Comparison of ENCODE assay signal across 8 mouse cellular contexts in the genomic region with DNA sequence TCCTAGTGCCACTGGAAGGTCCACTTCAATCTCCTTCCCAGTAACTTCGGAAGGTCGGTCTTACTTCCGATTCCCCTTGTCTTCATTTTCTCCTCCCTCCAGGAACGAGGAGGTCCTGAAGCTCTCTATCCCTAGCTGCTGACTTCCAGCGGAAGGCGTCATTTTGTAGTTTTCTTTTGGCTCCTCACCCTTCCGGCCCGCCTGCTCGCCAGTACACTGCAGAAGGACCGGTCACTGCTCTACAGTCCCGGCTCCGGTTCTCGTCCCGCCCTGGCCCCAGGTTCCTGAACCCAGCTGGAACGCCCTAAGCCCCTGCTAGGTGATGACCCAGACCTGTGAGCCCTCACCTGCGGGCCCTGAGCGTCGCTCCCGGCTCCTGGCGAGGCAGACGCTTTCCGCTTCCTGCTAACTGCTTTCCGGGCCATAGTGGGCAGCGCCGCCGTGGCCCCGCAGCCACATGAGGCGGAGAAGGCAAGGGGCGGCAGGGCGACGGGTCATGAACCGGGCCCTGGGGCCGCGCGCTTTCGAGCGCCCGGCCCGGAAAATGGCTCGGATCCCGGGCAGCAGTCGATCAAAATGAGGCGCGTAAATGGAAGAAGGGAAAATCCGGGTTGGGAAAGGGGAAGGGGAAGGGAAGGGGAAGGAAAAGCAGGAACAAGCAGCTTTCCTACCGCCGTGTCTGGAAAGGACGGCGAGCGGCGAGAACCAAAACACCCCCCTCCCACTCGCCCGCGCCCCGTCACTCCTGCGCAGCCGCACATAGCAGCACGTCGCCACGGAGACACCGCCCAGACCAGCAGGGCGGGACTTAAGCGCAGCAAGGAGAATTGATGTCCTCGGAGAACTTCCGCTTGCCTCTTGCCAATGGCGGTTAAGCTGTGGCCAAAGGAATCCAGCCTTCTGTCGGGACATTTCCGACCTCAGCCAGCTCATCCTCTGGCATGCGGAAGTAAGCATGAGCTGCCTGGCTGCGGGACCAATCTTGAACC. TPM values are rescaled to one million over a fixed set of nuclear protein-coding genes. Genes with fewer than 3 reads are reported as not detected.
DNase-seq lines count a peak whose midpoint lies in the region; ATAC-seq and TF ChIP-seq lines count a peak whose summit lies in the region.

A gene (minus strand): TSS at position 749 of the 989 bp plus-strand sequence.

- peak; percentile 92 for ATAC-seq in heart, embryonic 11.5 days (replicated peaks; ENCODE audit: insufficient number of reproducible peaks, low FRiP score, low TSS enrichment)
- peak; percentile 98 for ATAC-seq in kidney, embryonic 16.5 days (ENCODE audit: low FRiP score, low TSS enrichment)

- H3K79me2 ChIP-seq in C2C12 (ENCODE audit: control insufficient read depth, insufficient read depth): peaks cover 49% of the 10 kb centered on the region
- peaks cover 5% of the 10 kb centered on the region; the same call in 1 of the 2 replicates for H3K79me2 ChIP-seq in liver, adult 2 months (ENCODE audit: control insufficient read depth, insufficient read depth, low read length)
- peaks cover 42% of the 10 kb centered on the region for H3K79me2 ChIP-seq in myocyte (ENCODE audit: control insufficient read depth, insufficient read depth)

- peak; percentile 99 for DNase-seq in brain, embryonic 14.5 days (ENCODE audit: low read depth)
- peak; percentile 87 for DNase-seq in liver, adult 2 months (ENCODE audit: extremely low read depth, low read depth, low spot score)
- DNase-seq in splenic B cell, adult 2 months (ENCODE audit: low read depth, low spot score): peak; percentile 94

- H3K9me3 ChIP-seq in erythroblast, embryonic 14.5 days (ENCODE audit: control insufficient read depth, low read length): no peaks in the 10 kb centered on the region
- H3K9me3 ChIP-seq in heart, embryonic 11.5 days (replicated peaks; ENCODE audit: control insufficient read depth, low read length): no peaks in the 10 kb centered on the region
- H3K9me3 ChIP-seq in kidney, embryonic 16.5 days (ENCODE audit: low read length): no peaks in the 10 kb centered on the region

- H3K9ac ChIP-seq in heart, embryonic 11.5 days (ENCODE audit: low read depth, low read length): peak within 1 kb of the TSS; percentile 90
- peak within 1 kb of the TSS; percentile 93 for H3K9ac ChIP-seq in kidney, embryonic 16.5 days (replicated peaks; ENCODE audit: low read length)
- peak within 1 kb of the TSS; percentile 92 for H3K9ac ChIP-seq in liver, adult 2 months (ENCODE audit: low read depth, low read length)

- H3K79me3 ChIP-seq in C2C12 (ENCODE audit: low read depth): peaks cover 36% of the 10 kb centered on the region

- H3K4me1 ChIP-seq in erythroblast, embryonic 14.5 days (ENCODE audit: control insufficient read depth): peaks cover 53% of the 10 kb centered on the region
- peaks cover 14% of the 10 kb centered on the region for H3K4me1 ChIP-seq in heart, embryonic 11.5 days (ENCODE audit: control insufficient read depth, insufficient read depth, low read length)
- peaks cover 20% of the 10 kb centered on the region for H3K4me1 ChIP-seq in kidney, embryonic 16.5 days (ENCODE audit: insufficient read depth, low read length)
- H3K4me1 ChIP-seq in liver, adult 2 months (ENCODE audit: control insufficient read depth, insufficient read depth, low read length): peaks cover 6% of the 10 kb centered on the region

- peak; percentile 64; the same call in 1 of the 2 replicates for TF ChIP-seq POLR2A in brain, embryonic 14.5 days (IDR thresholded peaks at IDR 0.05; ENCODE audit: borderline replicate concordance, extremely low read depth, insufficient read depth, insufficient read length, poor library complexity, severe bottlenecking)
- TF ChIP-seq POLR2A in liver, adult 2 months (IDR thresholded peaks at IDR 0.05; ENCODE audit: extremely low read depth, insufficient read depth, low read length): peak; percentile 72; the same call in 1 of the 2 replicates
- TF ChIP-seq POLR2A in myocyte (IDR thresholded peaks at IDR 0.05; ENCODE audit: insufficient read length, low read depth): peak; percentile 91

- under 1% methylated on average over 70 of the region's 70 CpGs for WGBS in heart, embryonic 11.5 days (ENCODE audit: insufficient replicate concordance)
- under 1% methylated on average over 70 of the region's 70 CpGs for WGBS in kidney, embryonic 16.5 days
- WGBS in liver, adult 2 months: under 1% methylated on average over 70 of the region's 70 CpGs

- peak within 1 kb of the TSS; percentile 96 for H3ac ChIP-seq in C2C12 (ENCODE audit: control insufficient read depth, insufficient read length, low read depth)
- H3ac ChIP-seq in myocyte (ENCODE audit: control insufficient read depth, insufficient read length): peak within 1 kb of the TSS; percentile 61

- peaks cover 34% of the 10 kb centered on the region for H3K36me3 ChIP-seq in C2C12 (ENCODE audit: control insufficient read depth, insufficient read depth)
- peaks cover 43% of the 10 kb centered on the region for H3K36me3 ChIP-seq in erythroblast, embryonic 14.5 days (ENCODE audit: control insufficient read depth)
- H3K36me3 ChIP-seq in heart, embryonic 11.5 days (ENCODE audit: control insufficient read depth, insufficient read depth, low read length): peaks cover 10% of the 10 kb centered on the region
- peaks cover 25% of the 10 kb centered on the region for H3K36me3 ChIP-seq in kidney, embryonic 16.5 days (ENCODE audit: insufficient read depth, low read length)
- H3K36me3 ChIP-seq in liver, adult 2 months (ENCODE audit: control insufficient read depth, insufficient read depth, low read length): peaks cover 21% of the 10 kb centered on the region
- H3K36me3 ChIP-seq in myocyte (ENCODE audit: control insufficient read depth, insufficient read depth): peaks cover 26% of the 10 kb centered on the region
- peaks cover 4% of the 10 kb centered on the region for H3K36me3 ChIP-seq in splenic B cell, adult 2 months (ENCODE audit: control insufficient read depth, insufficient read depth, low read length, poor library complexity, severe bottlenecking)

- H3K27me3 ChIP-seq in C2C12 (ENCODE audit: control insufficient read depth, insufficient read depth, insufficient read length) (no peaks in the 10 kb centered on the region), myocyte (ENCODE audit: control insufficient read depth, insufficient read depth, insufficient read length) (no peaks in the 10 kb centered on the region)
- 0 out of 2 replicates have a peak, but pooled peaks cover 2% of the 10 kb centered on the region for H3K27me3 ChIP-seq in erythroblast, embryonic 14.5 days (ENCODE audit: control insufficient read depth)
- no peaks in the 10 kb centered on the region for H3K27me3 ChIP-seq in heart, embryonic 11.5 days (ENCODE audit: control insufficient read depth, insufficient read depth, low read length)
- H3K27me3 ChIP-seq in kidney, embryonic 16.5 days (ENCODE audit: insufficient read depth, low read length): no peaks in the 10 kb centered on the region
- no peaks in the 10 kb centered on the region for H3K27me3 ChIP-seq in liver, adult 2 months (ENCODE audit: control insufficient read depth, insufficient read depth, low read length)
- no peaks in the 10 kb centered on the region for H3K27me3 ChIP-seq in splenic B cell, adult 2 months (ENCODE audit: control insufficient read depth, insufficient read depth, low read length, poor library complexity, severe bottlenecking)

- H3K27ac ChIP-seq in heart, embryonic 11.5 days (ENCODE audit: low read depth, low read length): peak within 1 kb of the TSS; percentile 97
- H3K27ac ChIP-seq in kidney, embryonic 16.5 days (ENCODE audit: low read length): peak within 1 kb of the TSS; percentile 99
- peak within 1 kb of the TSS; percentile 94 for H3K27ac ChIP-seq in liver, adult 2 months (replicated peaks; ENCODE audit: insufficient read depth, low read depth, low read length)

- peak within 1 kb of the TSS; percentile 65 for H3K4me2 ChIP-seq in heart, embryonic 11.5 days
- H3K4me2 ChIP-seq in kidney, embryonic 16.5 days (replicated peaks; ENCODE audit: low read depth, low read length): peak within 1 kb of the TSS; percentile 90
- peak within 1 kb of the TSS; percentile 87 for H3K4me2 ChIP-seq in myocyte (ENCODE audit: low read depth)

- no peak for TF ChIP-seq CTCF in C2C12 (IDR thresholded peaks at IDR 0.05; ENCODE audit: control insufficient read depth, insufficient read depth, insufficient read length)
- no peak for TF ChIP-seq CTCF in brain, embryonic 14.5 days (IDR thresholded peaks at IDR 0.05; ENCODE audit: borderline replicate concordance, extremely low read depth, insufficient read depth, insufficient read length)
- TF ChIP-seq CTCF in liver, adult 2 months (IDR thresholded peaks at IDR 0.05; ENCODE audit: low read depth, low read length): no peak

- peak within 1 kb of the TSS; percentile 97 for H3K4me3 ChIP-seq in C2C12 (ENCODE audit: insufficient read depth, poor library complexity, severe bottlenecking)
- H3K4me3 ChIP-seq in erythroblast, embryonic 14.5 days (replicated peaks): peak within 1 kb of the TSS; percentile 79
- peak within 1 kb of the TSS; percentile 93 for H3K4me3 ChIP-seq in heart, embryonic 11.5 days (ENCODE audit: low read depth, low read length)
- H3K4me3 ChIP-seq in kidney, embryonic 16.5 days (ENCODE audit: low read length): peak within 1 kb of the TSS; percentile 87
- H3K4me3 ChIP-seq in liver, adult 2 months (ENCODE audit: insufficient read depth, low read depth, low read length): peak within 1 kb of the TSS; percentile 82
- H3K4me3 ChIP-seq in myocyte: peak within 1 kb of the TSS; percentile 93

TF ChIP-seq in C2C12, 6 proteins besides CTCF, POLR2A, EP300 and RAD21:
- TF ChIP-seq CEBPB (IDR thresholded peaks at IDR 0.05; ENCODE audit: low read depth): no peak
- TF ChIP-seq FOSL1 (IDR thresholded peaks at IDR 0.05; ENCODE audit: insufficient read depth, low read length, poor library complexity, severe bottlenecking): peak; percentile 34
- peak; percentile 53 for TF ChIP-seq MAX (IDR thresholded peaks at IDR 0.05)
TF ChIP-seq in C2C12: peak in this region for 2.

TF ChIP-seq in myocyte, 11 proteins besides CTCF, POLR2A, EP300 and RAD21 (continues in another document):
- TF ChIP-seq CEBPB (IDR thresholded peaks at IDR 0.05; ENCODE audit: insufficient read depth, poor library complexity, severe bottlenecking) (no peak), TCF3 (IDR thresholded peaks at IDR 0.05; ENCODE audit: insufficient read length, low read depth) (no peak), POLR2AphosphoS2 (IDR thresholded peaks at IDR 0.05; ENCODE audit: insufficient read length, low read depth) (peak; percentile 89), USF1 (IDR thresholded peaks at IDR 0.05; ENCODE audit: low read depth) (no peak), SRF (IDR thresholded peaks at IDR 0.05; ENCODE audit: control insufficient read depth, insufficient read length, low read depth) (peak; percentile 59)

RNA-seq across cellular contexts. Expression of the gene that starts here (rescaled TPM):
- polyA plus RNA-seq in C2C12 (2012; fragmentation: generic; extraction: Trizol) (20.9 TPM), myocyte (2012; fragmentation: generic; extraction: Trizol) (27.1 TPM)
- polyA plus RNA-seq in brain, embryonic 14.5 days (2012; rRNA removed): 55.0 and 63.3 TPM in 2 replicates
- 14.1 and 15.2 TPM in 2 replicates for polyA plus RNA-seq in erythroblast, embryonic 14.5 days (2012)
- polyA plus RNA-seq in heart, embryonic 11.5 days (2014; fragmentation: Nextera tagmentation; extraction: Ambion mirVana): 30.6 and 39.8 TPM in 2 replicates
- polyA plus RNA-seq in kidney, embryonic 16.5 days (2015; fragmentation: Nextera tagmentation; extraction: Ambion mirVana): 75.8 and 76.6 TPM in 2 replicates
- total RNA-seq in liver, adult 2 months (2014; rRNA removed): 10.2 and 13.4 TPM in 2 replicates
- polyA plus RNA-seq in liver, adult 2 months (2012; rRNA removed): 13.1 and 14.8 TPM in 2 replicates

Comparison
In these comparisons a context has a peak if more than half of its experiments do, and no peak if none do; other contexts are left out.
1. Peak in every context shown above with its lines: DNase-seq, ATAC-seq, H3K4me3 ChIP-seq and H3K27ac ChIP-seq.